Mouse (Mus musculus) stomach, embryonic 16.5 days (tissue): ENCODE measurements around the gene Kbtbd3. TPM values are rescaled to one million over a fixed set of nuclear protein-coding genes. Genes with fewer than 3 reads are reported as not detected.

Source experiments
- microRNA-seq: library from miRNA; unstranded; fragments of <30 nt; microRNA quantifications from one replicate; pipeline ENCODE4, GENCODE M21; 2016
- polyA plus RNA-seq: library from polyadenylated mRNA; unstranded; fragments of >200 nt; fragmentation: Nextera tagmentation; extraction: Ambion mirVana; gene quantifications from 2 replicates; pipeline ENCODE4 v1.2.1, GENCODE M21; 2015

The Kbtbd3 gene
- polyA plus RNA-seq, 1 experiment from 2014 or later = 7.8 TPM

Small RNA genes lying within 50 kb of the gene (microRNA-seq; reads per million reads assigned to microRNA genes)
- gene Gm22195 = not detected
- not detected for gene Gm23992

Other genes with a start within 250 kb of the Kbtbd3 start
- gene Aasdhppt, start 362 bp upstream of the Kbtbd3 start, polyA plus RNA-seq = 28.2 and 35.4 TPM in 2 replicates
- gene Msantd4, start 66.7 kb downstream of the Kbtbd3 start, polyA plus RNA-seq = 39.5 and 39.7 TPM in 2 replicates